Mouse (Mus musculus) cerebellum, adult 2 months (tissue): ENCODE measurements at regions not wholly inside any gene's neighbourhood (a gene's known extent, or its start where the extent isn't known, plus 50 kb on each side); places are given as distances from the start of the nearest gene placed in this dataset.

ENCODE experiments used
- CTCF ChIP-seq: fragments of 200-500 bp; IDR thresholded peaks from 2 replicates; pipeline ENCODE4 v1.5.1; 2011; ENCODE audit warnings: low read depth, mild to moderate bottlenecking, control low read depth, low read length, moderate library complexity, borderline replicate concordance; ENCODE audit not compliant: insufficient read depth
- POLR2A ChIP-seq: fragments of 200-500 bp; IDR thresholded peaks from 2 replicates; pipeline ENCODE4 v1.6.1; 2011; ENCODE audit warnings: low read length, control low read depth, borderline replicate concordance; ENCODE audit not compliant: insufficient read depth

- TF ChIP-seq CTCF (no peak), POLR2A (no peak)
These were observed 105.7 kb upstream of the Pcgf5 start for GRCm38 (mm10) chr19:36242396-36242795.
